Mouse (Mus musculus): Measurements from ENCODE around the gene Irf2bpl. TPM values are rescaled to one million over a fixed set of nuclear protein-coding genes. Genes with fewer than 3 reads are reported as not detected.

Gene Irf2bpl
- polyA plus RNA-seq (2014; fragmentation: Nextera tagmentation; extraction: Ambion mirVana) = 71.6 and 80.2 TPM in 2 replicates

DNA sequence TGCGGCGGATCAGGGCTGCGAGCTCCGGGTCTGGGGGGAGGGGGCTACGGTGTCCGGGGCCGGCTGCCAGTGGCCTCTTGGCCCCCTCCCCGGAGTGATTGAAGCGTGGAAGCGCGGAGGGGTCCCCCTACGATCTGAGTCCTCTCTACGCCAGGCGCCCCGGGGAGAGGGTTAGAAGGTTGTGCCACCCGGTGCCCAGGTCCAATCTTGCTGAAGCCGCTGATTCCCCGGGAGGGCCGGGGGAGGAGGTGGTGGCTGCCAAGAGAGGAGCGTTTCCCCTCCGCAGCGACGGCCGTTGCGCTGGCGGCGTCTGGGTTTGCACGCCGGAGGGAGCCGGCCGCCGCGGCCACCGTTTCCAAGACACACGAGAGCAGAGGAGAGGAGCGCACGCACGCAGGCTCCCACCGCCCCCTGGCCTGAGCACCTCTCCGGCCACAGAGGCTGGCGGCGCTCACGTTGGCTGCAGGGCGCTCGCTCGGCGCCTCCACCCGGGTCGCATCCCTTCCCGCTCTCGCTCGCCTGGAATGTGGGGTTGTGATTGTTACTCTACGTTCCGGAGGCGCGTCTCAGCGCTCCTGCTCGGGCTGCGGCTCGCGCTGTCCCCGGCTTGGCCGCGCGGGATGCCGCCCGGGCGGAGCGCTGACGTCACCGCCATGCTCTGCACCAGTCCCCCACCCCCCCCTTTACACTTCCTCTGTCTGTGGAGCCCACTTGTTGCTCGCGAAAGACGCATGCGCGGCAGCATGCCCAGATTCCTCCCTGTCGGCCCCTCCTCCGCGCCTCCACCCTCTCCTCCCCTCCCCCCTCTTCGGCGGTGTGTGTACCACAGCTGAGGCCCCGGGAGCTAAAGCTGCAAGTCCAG, at the start of gene Irf2bpl:
Irf2bpl (minus strand) TSS at position 602 of the 862 bp plus-strand sequence.
- Histone ChIP-seq H3K4me1 (ENCODE audit: control insufficient read depth, insufficient read depth, low read length) (peaks cover 51% of the 10 kb centered on the region), H3K4me3 (replicated peaks; ENCODE audit: low read depth, low read length) (peak within 1 kb of the TSS; percentile 98), H3K9me3 (ENCODE audit: control insufficient read depth, low read length) (no peaks in the 10 kb centered on the region), H3K4me2 (ENCODE audit: low read length) (peak within 1 kb of the TSS; percentile 82), H3K27ac (replicated peaks; ENCODE audit: low read depth, low read length) (peak within 1 kb of the TSS; percentile 98), H3K9ac (replicated peaks; ENCODE audit: low read length) (peak within 1 kb of the TSS; percentile 100), H3K27me3 (ENCODE audit: control insufficient read depth, insufficient read depth, low read length) (no peaks in the 10 kb centered on the region), H3K36me3 (ENCODE audit: control insufficient read depth, insufficient read depth, low read length) (peaks cover 16% of the 10 kb centered on the region; the same call in 1 of the 2 replicates)
- WGBS = under 1% methylated on average over 79 of the region's 82 CpGs
- peak; percentile 91 for ATAC-seq (ENCODE audit: low FRiP score, low TSS enrichment)
- DNase-seq = peak; percentile 99

DNA sequence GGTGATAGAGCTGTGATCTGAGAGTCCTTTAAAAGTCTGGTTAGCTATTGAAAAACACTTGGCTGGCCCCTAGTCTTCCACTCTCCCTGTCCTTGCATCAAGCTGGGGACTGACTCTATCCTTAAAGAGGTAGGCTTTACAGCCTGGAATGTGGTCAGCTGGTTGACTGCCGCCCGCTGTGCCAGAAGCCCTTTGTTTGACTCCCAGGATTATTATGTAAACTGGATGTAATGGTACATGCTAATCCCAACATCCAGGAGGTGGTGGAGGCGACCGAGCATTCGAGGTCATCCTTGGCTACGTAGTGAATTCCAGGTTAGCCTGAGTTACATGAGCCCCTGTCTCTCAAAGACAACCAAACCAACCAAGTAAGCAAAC, 48.0 kb upstream of the Irf2bpl start:
- Histone ChIP-seq H3K4me2 (ENCODE audit: low read length) (no peak overlapping the region), H3K9me3 (ENCODE audit: control insufficient read depth, low read length) (peaks cover 7% of the 10 kb centered on the region), H3K27me3 (ENCODE audit: control insufficient read depth, insufficient read depth, low read length) (0 out of 2 replicates have a peak, but pooled peaks cover 2% of the 10 kb centered on the region), H3K36me3 (ENCODE audit: control insufficient read depth, insufficient read depth, low read length) (no peaks in the 10 kb centered on the region), H3K9ac (replicated peaks; ENCODE audit: low read length) (no peak overlapping the region), H3K4me1 (ENCODE audit: control insufficient read depth, insufficient read depth, low read length) (peaks cover 15% of the 10 kb centered on the region; the same call in 1 of the 2 replicates), H3K4me3 (replicated peaks; ENCODE audit: low read depth, low read length) (no peak overlapping the region), H3K27ac (replicated peaks; ENCODE audit: low read depth, low read length) (no peak overlapping the region)
- DNase-seq = no peak
- 8% methylated on average over 6 of the region's 6 CpGs for WGBS
- no peak for ATAC-seq (ENCODE audit: low FRiP score, low TSS enrichment)

DNA sequence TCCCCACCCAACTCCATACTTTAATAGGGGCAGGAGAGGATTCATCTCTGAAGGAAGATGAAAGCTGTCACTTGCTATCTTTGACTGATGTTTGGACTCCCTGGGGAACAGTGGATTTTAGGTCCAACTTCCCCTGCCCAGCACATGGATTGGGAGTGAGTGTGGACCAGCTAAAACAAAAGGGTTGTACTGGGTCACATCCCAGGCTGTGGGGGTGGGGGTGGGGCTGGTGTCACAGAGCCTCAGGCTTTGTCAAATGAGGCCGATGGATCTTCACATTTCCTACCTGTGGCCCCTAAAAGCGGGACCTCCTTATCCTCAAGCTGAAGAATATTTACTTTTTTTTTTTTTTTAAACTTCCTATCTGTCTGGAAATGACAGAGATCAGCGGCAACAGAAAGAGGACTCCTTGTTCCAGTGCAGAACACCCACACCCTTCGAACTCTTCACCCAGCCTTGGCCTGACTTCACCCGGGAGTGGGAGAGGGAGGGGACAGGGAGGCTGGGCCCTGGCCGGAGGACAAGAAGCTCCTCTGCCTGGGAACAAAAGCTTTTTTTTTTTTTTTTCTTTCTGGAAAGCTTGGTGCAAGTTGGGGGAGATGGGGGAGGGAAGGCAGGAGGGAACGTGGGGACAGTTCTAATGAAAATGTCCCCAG, 47.4 kb upstream of the Irf2bpl start:
- H3K4me2 ChIP-seq (ENCODE audit: low read length) = no peak overlapping the region
- H3K27me3 ChIP-seq (ENCODE audit: control insufficient read depth, insufficient read depth, low read length) = 0 out of 2 replicates have a peak, but pooled peaks cover 2% of the 10 kb centered on the region
- no peak for ATAC-seq (ENCODE audit: low FRiP score, low TSS enrichment)
- H3K36me3 ChIP-seq (ENCODE audit: control insufficient read depth, insufficient read depth, low read length) = no peaks in the 10 kb centered on the region
- H3K9me3 ChIP-seq (ENCODE audit: control insufficient read depth, low read length) = peaks cover 7% of the 10 kb centered on the region
- no peak overlapping the region for H3K9ac ChIP-seq (replicated peaks; ENCODE audit: low read length)
- peaks cover 15% of the 10 kb centered on the region; the same call in 1 of the 2 replicates for H3K4me1 ChIP-seq (ENCODE audit: control insufficient read depth, insufficient read depth, low read length)
- no peak overlapping the region for H3K4me3 ChIP-seq (replicated peaks; ENCODE audit: low read depth, low read length)
- WGBS = 6% methylated on average over 7 of the region's 7 CpGs
- H3K27ac ChIP-seq (replicated peaks; ENCODE audit: low read depth, low read length) = no peak overlapping the region
- no peak for DNase-seq

DNA sequence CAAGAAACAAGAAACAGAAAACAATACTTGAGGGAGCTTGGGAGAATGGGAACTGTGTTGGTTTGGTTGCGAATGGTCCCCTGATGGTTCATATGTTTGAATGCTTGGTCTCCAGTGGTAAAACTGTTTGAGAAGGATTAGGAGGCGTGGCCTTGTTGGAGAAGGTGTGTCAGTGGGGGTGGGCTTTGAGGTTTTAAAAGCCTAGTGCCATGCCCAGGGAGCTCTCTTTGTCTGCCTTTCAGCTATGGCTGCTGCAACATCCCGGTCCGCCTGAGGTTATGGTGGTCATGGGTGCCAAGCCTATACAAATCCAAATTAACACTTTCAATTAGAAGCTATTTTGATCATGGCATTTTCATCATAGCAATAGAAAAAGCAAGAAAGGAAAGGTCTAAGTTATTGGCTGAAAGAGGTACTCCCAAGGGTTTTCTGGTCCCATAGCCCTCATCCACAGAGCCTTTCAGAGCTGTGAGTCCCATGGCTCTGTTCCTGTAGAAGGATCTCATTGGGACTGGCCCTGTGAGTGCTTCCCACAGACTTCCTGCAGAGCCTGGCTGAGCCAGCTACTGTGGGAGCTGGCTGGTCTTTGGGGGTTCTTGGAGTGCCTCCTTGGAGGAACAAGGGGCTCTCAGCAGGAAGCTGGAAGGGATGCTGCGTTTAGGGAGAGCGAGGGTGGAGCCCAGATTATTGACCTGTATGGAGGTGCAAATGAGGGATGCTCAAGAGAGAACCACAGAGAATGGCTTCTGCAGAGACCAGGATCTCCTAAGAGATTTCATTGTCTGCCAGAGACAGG, 46.5 kb upstream of the Irf2bpl start:
- no peak overlapping the region for H3K27ac ChIP-seq (replicated peaks; ENCODE audit: low read depth, low read length)
- DNase-seq (no peak), ATAC-seq (ENCODE audit: low FRiP score, low TSS enrichment) (no peak)
- H3K36me3 ChIP-seq (ENCODE audit: control insufficient read depth, insufficient read depth, low read length) = no peaks in the 10 kb centered on the region
- 73% methylated on average over 6 of the region's 6 CpGs for whole genome bisulfite sequencing
- no peak overlapping the region for H3K9ac ChIP-seq (replicated peaks; ENCODE audit: low read length)
- no peaks in the 10 kb centered on the region for H3K27me3 ChIP-seq (ENCODE audit: control insufficient read depth, insufficient read depth, low read length)
- no peak overlapping the region for H3K4me2 ChIP-seq (ENCODE audit: low read length)
- no peak overlapping the region for H3K4me3 ChIP-seq (replicated peaks; ENCODE audit: low read depth, low read length)
- H3K9me3 ChIP-seq (ENCODE audit: control insufficient read depth, low read length) = peaks cover 7% of the 10 kb centered on the region
- peaks cover 15% of the 10 kb centered on the region; the same call in 1 of the 2 replicates for H3K4me1 ChIP-seq (ENCODE audit: control insufficient read depth, insufficient read depth, low read length)

DNA sequence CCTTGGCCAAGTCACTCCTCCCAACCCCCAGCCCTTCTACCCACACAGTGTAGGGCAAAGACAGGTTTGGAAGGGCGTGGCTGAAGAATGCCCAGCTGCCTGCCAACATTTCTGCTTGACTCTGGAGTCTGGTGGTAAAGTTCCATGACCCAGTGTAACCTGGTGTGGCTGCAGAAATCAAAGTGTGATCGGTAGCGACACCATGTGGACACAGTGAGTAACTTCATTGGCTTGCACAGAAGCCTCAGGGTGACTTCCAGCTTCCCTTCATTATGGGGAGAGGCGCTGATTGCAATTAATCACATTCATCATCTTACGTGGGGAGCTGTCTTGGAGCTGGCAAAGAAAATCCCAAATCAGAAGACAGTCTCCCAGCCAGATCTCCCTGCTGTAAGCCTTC, 39.2 kb upstream of the Irf2bpl start:
- peak; percentile 89 for DNase-seq
- no peaks in the 10 kb centered on the region for H3K36me3 ChIP-seq (ENCODE audit: control insufficient read depth, insufficient read depth, low read length)
- ATAC-seq (ENCODE audit: low FRiP score, low TSS enrichment) = peak; percentile 55; the same call in 1 of the 2 replicates
- no peak overlapping the region for H3K4me2 ChIP-seq (ENCODE audit: low read length)
- peaks cover 15% of the 10 kb centered on the region for H3K4me1 ChIP-seq (ENCODE audit: control insufficient read depth, insufficient read depth, low read length)
- peaks cover 7% of the 10 kb centered on the region for H3K9me3 ChIP-seq (ENCODE audit: control insufficient read depth, low read length)
- 5% methylated on average over 5 of the region's 5 CpGs for WGBS
- H3K9ac ChIP-seq (replicated peaks; ENCODE audit: low read length) = no peak overlapping the region
- H3K27me3 ChIP-seq (ENCODE audit: control insufficient read depth, insufficient read depth, low read length) = no peaks in the 10 kb centered on the region
- H3K27ac ChIP-seq (replicated peaks; ENCODE audit: low read depth, low read length) = peak overlapping the region; percentile 43; the same call in 1 of the 2 replicates
- no peak overlapping the region for H3K4me3 ChIP-seq (replicated peaks; ENCODE audit: low read depth, low read length)

DNA sequence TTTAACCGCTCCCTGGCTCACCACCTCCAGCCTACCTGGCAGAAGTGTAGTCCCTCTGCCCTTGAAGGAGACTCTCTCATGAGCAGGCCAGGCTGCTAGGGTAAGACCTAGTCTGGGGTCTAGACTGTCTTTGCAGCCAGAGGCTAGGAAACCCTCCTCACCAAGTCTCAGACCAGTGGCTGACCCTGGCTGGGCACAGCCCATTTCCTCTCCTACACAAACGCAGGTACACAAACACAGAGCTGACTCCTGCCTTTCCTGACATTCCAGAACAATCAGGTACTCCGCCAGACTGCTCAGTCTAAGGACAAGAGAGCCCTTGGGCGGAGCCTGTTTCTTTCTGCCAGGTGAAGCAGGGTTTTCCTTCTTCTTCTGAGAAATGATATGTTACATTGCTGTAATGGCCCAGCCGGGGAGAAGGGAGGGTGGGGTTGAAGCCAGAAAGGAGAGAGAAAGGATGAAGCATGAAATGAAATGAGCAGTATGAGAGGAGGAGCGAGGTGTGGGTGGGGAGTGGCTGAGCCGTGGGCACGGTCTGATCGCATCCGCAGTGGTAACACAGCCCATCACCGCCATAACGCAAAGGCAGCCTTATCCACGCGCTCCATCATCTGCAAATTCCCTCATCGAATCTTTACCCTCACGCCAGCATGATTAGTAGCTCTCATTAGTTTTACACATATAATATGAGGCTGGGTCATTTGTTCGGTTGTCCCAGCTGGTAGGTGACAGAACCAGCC, 34.6 kb upstream of the Irf2bpl start:
- DNase-seq = no peak
- ATAC-seq (ENCODE audit: low FRiP score, low TSS enrichment) = no peak

DNA sequence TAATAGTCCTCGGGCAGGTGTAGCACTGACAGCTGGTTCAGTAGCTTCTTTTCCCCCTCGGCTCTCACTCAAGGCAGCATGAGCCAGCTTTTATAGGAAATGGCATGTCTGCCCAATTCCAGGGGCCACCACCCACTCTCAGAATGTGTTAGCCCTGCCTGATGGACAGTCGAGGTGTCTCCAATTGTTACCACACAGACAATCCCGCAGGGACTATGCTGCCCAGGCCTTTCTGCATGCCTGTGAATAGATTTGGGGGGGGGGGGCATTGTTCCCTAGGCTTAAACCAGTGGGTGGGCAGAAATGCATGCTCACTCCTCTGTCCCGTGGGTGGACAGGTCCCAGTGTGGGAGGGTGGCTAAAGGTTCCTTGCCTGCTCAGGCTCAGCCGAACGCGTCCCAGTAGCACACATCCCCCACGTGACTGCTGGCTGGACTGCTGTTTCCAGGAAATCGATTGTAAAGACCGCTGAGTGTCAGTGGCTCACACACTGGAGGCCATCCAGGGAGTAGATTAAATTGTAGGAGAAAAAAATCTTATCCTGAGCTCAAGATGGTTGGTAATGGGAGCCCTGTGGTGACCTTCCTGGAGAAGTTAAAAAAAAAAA, 33.9 kb upstream of the Irf2bpl start:
- peak overlapping the region; percentile 17; the same call in 1 of the 2 replicates for H3K4me2 ChIP-seq (ENCODE audit: low read length)
- peaks cover 35% of the 10 kb centered on the region for H3K4me1 ChIP-seq (ENCODE audit: control insufficient read depth, insufficient read depth, low read length)
- H3K9ac ChIP-seq (replicated peaks; ENCODE audit: low read length) = peak overlapping the region; percentile 40
- WGBS = 5% methylated on average over 11 of the region's 11 CpGs
- ATAC-seq (ENCODE audit: low FRiP score, low TSS enrichment) = 0 out of 2 replicates have a peak, but pooled peaks have one; percentile 19
- H3K27ac ChIP-seq (replicated peaks; ENCODE audit: low read depth, low read length) = peak overlapping the region; percentile 89
- H3K36me3 ChIP-seq (ENCODE audit: control insufficient read depth, insufficient read depth, low read length) = no peaks in the 10 kb centered on the region
- H3K4me3 ChIP-seq (replicated peaks; ENCODE audit: low read depth, low read length) = no peak overlapping the region
- no peaks in the 10 kb centered on the region for H3K27me3 ChIP-seq (ENCODE audit: control insufficient read depth, insufficient read depth, low read length)
- peak; percentile 68 for DNase-seq
- no peaks in the 10 kb centered on the region for H3K9me3 ChIP-seq (ENCODE audit: control insufficient read depth, low read length)

More for the DNA sequence above, 34.6 kb upstream of the Irf2bpl start:
- H3K27me3 ChIP-seq (ENCODE audit: control insufficient read depth, insufficient read depth, low read length) = no peaks in the 10 kb centered on the region
- H3K4me2 ChIP-seq (ENCODE audit: low read length) = no peak overlapping the region
- H3K4me3 ChIP-seq (replicated peaks; ENCODE audit: low read depth, low read length) = no peak overlapping the region
- H3K4me1 ChIP-seq (ENCODE audit: control insufficient read depth, insufficient read depth, low read length) = peaks cover 34% of the 10 kb centered on the region
- H3K36me3 ChIP-seq (ENCODE audit: control insufficient read depth, insufficient read depth, low read length) = no peaks in the 10 kb centered on the region
- H3K9ac ChIP-seq (replicated peaks; ENCODE audit: low read length) = 0 out of 2 replicates have a peak overlapping the region, but pooled peaks have one; percentile 34
- H3K9me3 ChIP-seq (ENCODE audit: control insufficient read depth, low read length) = no peaks in the 10 kb centered on the region
- peak overlapping the region; percentile 89 for H3K27ac ChIP-seq (replicated peaks; ENCODE audit: low read depth, low read length)
- 71% methylated on average over 17 of the region's 17 CpGs for WGBS

Measured in midbrain, embryonic 14.5 days (tissue).